Mouse (Mus musculus) hindbrain, embryonic 10.5 days (tissue): Measurements from ENCODE around the gene Pkp3. TPM values are rescaled to one million over a fixed set of nuclear protein-coding genes. Genes with fewer than 3 reads are reported as not detected.
"Not testable (repeated sequence)": the region's sequence is repeated elsewhere in the genome, so short reads cannot be mapped to it uniquely, and the experiment has no call there.

Source experiments
- DNase-seq: peaks from one replicate; pipeline ENCODE4 v3.0.0-alpha.2; 2017; ENCODE audit warnings: low spot score
- H3K27ac ChIP-seq: fragments of 300-500 bp; sonication (generic); 2 replicates; pipeline ENCODE4 v1.5.1; 2016; ENCODE audit warnings: mild to moderate bottlenecking, moderate library complexity
- H3K27me3 ChIP-seq: fragments of 300-500 bp; sonication (generic); 2 replicates; pipeline ENCODE4 v1.6.1; 2016; ENCODE audit warnings: mild to moderate bottlenecking; ENCODE audit not compliant: poor library complexity, insufficient read depth, severe bottlenecking
- H3K36me3 ChIP-seq: fragments of 300-500 bp; sonication (generic); 2 replicates; pipeline ENCODE4 v1.6.1; 2016; ENCODE audit warnings: mild to moderate bottlenecking, moderate library complexity
- H3K4me1 ChIP-seq: fragments of 300-500 bp; sonication (generic); replicated peaks from 2 replicates; pipeline ENCODE4 v1.6.1; 2016; ENCODE audit warnings: mild to moderate bottlenecking
- H3K4me3 ChIP-seq: fragments of 300-500 bp; sonication (generic); 2 replicates; pipeline ENCODE4 v1.5.1; 2016; ENCODE audit warnings: mild to moderate bottlenecking, moderate library complexity
- H3K9me3 ChIP-seq: fragments of 300-500 bp; sonication (generic); 2 replicates; pipeline ENCODE4 v1.6.1; 2016; ENCODE audit warnings: mild to moderate bottlenecking, moderate library complexity
- WGBS: fragments of 180-500 bp; shearing (Covaris S2); methylation state at CpG from one replicate; pipeline ENCODE4 v1.1.7; 2016; 5-methylcytosine and 5-hydroxymethylcytosine counted together
- polyA plus RNA-seq: library from polyadenylated mRNA; unstranded; fragments of >200 nt; fragmentation: Nextera tagmentation; extraction: Ambion mirVana; gene quantifications from 2 replicates; pipeline ENCODE4 v1.2.1, GENCODE M21; 2016

Gene Pkp3
- polyA plus RNA-seq = 5.1 and 5.2 TPM in 2 replicates

DNA sequence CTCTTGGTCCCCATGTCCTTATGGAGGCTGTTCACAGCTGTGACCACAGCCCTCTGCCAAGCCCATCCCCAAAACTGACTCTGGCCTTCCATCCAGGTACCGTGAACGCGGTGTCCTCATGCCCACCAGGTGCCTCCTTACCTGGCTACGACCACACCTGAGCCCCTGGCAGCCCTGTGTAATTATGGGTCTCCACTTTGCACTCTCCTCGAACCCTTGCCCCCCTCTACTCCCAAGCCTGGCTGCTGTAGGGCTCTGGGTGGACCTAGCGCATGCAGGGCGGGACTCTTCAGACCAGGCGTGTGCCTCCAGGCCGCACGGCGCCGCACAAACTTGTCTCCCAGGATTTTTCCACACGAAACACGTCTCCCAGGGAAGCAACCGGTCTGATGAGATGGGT lies at the start of gene Pkp3:
Gene Pkp3 (plus strand): TSS at position 378 of the 400 bp plus-strand sequence.
- no peak for DNase-seq
- H3K27ac ChIP-seq = no peak within 1 kb of the TSS
- H3K9me3 ChIP-seq = no peaks in the 10 kb centered on the region
- peaks cover 29% of the 10 kb centered on the region; the same call in 1 of the 2 replicates for H3K4me1 ChIP-seq
- no peaks in the 10 kb centered on the region for H3K36me3 ChIP-seq
- peaks cover 38% of the 10 kb centered on the region for H3K27me3 ChIP-seq
- no peak within 1 kb of the TSS for H3K4me3 ChIP-seq
- 93% methylated on average over 15 of the region's 15 CpGs for WGBS

DNA sequence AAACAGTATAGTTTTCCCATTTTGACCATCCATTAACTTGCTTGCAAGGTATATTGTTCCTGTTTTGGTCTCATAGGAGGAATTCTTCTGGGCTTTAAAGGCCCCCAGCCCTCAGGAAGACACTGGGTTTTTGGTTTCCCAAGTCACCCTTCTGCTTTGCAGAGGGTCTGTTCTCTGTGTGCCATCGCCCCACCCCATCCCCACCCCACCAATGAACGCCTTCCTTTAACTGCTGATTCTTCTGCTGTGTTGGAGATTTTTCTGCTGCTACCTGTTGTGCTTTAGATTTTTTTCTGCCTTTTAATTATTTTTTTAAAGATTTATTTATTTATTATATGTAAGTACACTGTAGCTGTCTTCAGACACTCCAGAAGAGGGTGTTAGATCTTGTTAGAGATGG lies 49.2 kb upstream of the Pkp3 start, which contains the start of gene Gm17387:
Gene Gm17387 (plus strand): TSS at position 301 of the 400 bp plus-strand sequence.
- DNase-seq = no peak
- Histone ChIP-seq H3K27me3 (no peaks in the 10 kb centered on the region), H3K4me3 (no peak within 1 kb of the TSS), H3K9me3 (no peaks in the 10 kb centered on the region), H3K27ac (no peak within 1 kb of the TSS), H3K4me1 (peaks cover 24% of the 10 kb centered on the region), H3K36me3 (no peaks in the 10 kb centered on the region)
- WGBS = 96% methylated on average over 2 of the region's 2 CpGs

DNA sequence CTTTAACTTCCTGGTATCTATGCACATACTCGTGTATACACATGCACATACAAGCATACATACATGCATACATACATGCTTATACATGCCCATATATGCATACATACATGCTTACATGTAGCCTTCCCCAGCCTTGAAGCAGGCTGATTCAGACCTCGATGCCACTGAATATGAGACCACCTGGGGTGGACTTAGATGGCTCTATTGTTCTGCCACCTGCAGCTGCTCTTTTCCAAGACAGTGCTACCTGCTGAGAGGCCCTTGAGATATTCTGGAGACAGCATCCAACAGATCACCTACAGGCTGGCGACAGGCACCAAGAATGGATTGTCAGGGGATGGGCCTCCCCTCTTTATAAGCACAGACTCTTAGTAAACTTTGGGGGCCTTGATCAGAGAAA lies 47.6 kb upstream of the Pkp3 start:
- Histone ChIP-seq H3K27ac (no peak overlapping the region), H3K36me3 (no peaks in the 10 kb centered on the region), H3K9me3 (no peaks in the 10 kb centered on the region), H3K4me1 (peaks cover 16% of the 10 kb centered on the region), H3K27me3 (no peaks in the 10 kb centered on the region), H3K4me3 (no peak overlapping the region)
- no peak for DNase-seq
- WGBS = 50% methylated on average over 3 of the region's 3 CpGs

DNA sequence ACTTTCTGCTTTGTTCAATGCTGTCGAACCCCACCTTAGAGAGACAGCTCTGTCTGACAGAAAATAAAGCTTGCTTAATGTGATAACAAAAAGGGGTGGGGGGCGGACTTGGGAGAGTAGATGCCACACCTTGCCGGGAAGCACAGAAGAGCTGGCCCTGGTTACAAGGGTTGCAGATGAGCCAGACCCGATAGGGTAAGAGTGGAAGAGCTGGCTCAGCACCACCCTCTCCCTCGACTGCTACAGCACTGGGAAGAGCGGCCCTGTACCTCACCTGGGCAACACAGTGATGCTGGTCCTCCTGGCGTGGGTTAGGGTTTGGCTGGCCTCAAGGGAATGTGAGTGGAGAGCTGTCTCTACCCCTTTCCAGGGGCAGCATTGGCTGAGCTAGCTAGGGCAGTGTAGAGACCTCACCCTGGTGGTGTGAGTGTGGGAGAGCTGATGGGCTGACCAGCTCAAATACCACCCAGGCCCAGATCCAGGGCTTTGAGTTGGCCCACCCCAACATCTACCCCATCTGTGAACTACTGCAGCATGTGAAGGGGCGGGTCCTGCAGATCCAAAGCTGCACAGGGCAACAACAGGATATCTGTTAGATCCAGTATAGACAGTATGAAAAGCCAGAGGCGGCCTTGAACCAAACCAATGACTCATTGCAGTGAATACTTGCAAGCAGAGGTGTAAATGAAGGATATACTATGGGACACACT lies 45.4 kb upstream of the Pkp3 start:
- no peak overlapping the region for H3K4me3 ChIP-seq
- no peaks in the 10 kb centered on the region for H3K9me3 ChIP-seq
- 82% methylated on average over 9 of the region's 9 CpGs for WGBS
- H3K36me3 ChIP-seq = no peaks in the 10 kb centered on the region
- no peaks in the 10 kb centered on the region; the same call in 1 of the 2 replicates for H3K4me1 ChIP-seq
- no peaks in the 10 kb centered on the region for H3K27me3 ChIP-seq
- no peak for DNase-seq
- no peak overlapping the region for H3K27ac ChIP-seq

DNA sequence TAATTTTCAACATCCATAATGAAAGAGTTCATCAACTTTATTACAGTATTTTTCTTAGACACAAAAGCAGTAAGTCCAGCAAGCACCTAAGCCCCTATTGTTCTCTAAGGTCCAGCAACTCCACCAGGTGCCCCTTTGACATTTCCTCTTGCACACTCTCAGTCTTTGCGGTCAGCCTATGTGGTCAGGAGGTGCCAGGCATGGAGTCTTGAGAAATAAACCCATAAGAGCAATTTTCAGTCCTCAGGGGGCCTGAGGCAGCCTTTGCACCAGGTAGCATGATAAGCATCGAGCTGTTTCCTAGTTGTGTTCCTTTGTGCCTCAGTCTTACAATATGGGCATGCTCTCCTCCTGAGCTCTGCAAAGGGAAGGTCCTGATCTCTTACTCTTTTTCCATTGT lies 41.4 kb upstream of the Pkp3 start:
- 93% methylated on average over 1 of the region's 2 CpGs for WGBS
- not testable (repeated sequence) for H3K4me1 ChIP-seq, H3K9me3 ChIP-seq, DNase-seq, H3K27ac ChIP-seq, H3K36me3 ChIP-seq, H3K27me3 ChIP-seq, H3K4me3 ChIP-seq

DNA sequence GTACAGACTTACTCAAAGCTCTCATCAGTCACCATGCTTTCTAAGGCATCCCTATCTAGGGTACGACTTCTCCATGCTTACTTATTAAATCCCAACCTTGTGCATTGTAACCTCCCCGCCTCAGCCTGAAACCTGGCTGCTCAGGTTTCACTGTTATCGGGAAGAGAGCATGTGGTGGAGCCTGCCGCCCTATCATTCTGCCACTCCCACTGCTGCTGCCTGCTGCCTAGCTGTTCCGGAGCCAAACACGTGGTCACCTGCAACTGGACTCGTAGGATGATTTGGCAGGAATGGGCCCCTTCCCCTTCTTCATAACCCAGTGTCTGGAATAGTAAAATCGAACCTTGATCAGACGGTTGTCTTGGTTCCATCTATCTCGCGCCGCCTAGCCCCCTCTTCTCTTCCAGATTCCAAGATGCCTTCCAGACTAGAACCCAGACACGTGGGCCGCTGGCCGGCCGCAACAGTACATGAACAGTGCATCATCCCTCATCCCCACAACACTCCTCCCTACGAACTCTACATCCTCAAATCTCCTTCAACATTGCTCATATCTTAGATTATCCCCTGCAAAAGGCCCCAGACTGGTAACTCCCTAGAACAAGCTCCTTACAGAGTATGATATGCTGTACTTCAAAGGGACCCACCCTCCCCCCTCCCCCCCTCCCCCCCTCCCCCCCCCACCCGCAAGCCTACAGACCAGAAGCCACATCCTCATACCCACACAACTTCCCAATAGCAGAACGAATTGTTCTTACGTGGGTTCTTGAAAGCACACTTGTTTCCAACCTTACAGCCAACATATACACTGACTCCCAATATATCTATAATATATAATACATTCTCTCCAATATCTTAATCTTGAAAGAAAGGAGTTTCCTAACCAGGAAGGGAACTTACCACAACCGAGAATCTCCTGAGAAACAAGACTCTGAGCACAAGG lies 39.7 kb upstream of the Pkp3 start:
- Histone ChIP-seq H3K27me3 (no peaks in the 10 kb centered on the region), H3K9me3 (no peaks in the 10 kb centered on the region), H3K4me1 (no peaks in the 10 kb centered on the region), H3K4me3 (no peak overlapping the region), H3K27ac (no peak overlapping the region), H3K36me3 (no peaks in the 10 kb centered on the region)
- no peak for DNase-seq
- whole genome bisulfite sequencing = 80% methylated on average over 19 of the region's 21 CpGs

DNA sequence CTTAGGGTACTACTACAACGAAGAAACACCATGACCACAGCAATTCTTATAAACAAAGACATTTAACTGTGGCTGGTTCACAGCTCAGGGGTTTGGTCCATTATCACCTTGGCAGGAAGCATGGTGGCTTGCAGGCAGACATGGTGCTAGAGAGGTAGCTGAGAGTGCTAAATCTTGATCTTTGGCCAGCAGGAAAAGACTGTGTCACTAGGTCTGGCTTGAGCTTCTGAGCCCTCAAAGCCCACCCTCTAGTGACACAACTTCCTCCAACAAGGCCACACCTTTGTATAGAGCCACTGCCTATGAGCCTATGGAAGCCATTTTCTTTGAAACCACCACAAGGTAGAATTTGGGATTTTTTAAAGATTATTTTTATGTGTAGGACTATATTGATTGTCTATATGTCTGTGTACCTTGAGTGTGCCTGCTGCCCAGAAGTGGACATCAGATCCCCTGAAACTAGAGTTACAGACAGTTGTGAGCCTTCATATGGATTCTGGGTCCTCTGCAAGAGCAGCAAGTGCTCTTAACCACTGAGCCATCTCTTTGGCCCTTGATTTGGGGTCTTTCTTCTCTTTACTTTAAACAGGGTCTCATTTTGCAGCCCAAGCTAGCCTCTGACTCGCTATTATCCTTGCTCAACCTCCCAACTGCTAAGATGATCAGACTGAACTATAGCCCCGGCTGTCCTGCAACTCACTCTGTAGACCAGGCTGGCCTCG lies 38.5 kb upstream of the Pkp3 start:
- WGBS = 89% methylated on average over 4 of the region's 4 CpGs

DNA sequence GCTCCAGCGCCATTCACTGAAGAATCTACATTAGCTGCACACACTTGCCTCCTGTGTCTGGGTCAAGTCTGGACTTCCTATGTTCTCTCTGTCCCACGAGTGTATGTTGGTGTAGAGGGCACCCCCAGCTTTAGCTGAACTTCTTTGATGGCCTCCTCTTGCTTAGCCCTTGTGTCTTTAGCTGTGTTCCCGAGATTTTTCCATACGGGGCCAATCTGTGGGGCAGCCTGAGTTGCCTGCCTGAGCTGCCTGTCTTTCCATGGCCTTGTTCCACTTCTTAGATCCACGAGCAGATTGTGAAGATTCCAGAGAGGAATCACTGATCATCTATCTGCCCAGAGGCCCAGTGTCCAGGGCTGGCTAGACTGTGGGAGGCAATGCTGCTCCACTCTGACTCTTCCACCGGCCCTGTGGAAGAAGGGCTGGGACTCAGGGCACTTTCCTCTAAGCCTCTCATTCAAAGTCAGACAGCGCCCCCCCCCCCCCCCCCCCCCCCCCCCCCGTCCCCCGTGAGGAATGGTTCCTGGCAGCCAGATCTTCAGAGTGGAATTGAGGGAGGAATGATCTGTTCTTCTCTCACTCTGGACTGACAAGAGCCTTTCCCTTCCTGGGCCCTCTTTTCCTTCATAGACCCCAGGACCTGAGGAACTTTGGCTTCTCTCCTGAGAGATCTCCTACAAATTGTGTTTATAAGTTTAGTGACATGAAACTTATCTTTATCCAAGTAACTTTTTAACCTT lies 37.0 kb upstream of the Pkp3 start:
- Histone ChIP-seq H3K9me3 (no peaks in the 10 kb centered on the region), H3K4me1 (no peaks in the 10 kb centered on the region), H3K4me3 (peak overlapping the region; percentile 4; the same call in 1 of the 2 replicates), H3K27me3 (no peaks in the 10 kb centered on the region), H3K27ac (peak overlapping the region; percentile 51; the same call in 1 of the 2 replicates), H3K36me3 (no peaks in the 10 kb centered on the region)
- no peak for DNase-seq
- WGBS = 48% methylated on average over 7 of the region's 9 CpGs

More for the DNA sequence above, 38.5 kb upstream of the Pkp3 start:
- no peak for DNase-seq
- no peaks in the 10 kb centered on the region for H3K4me1 ChIP-seq
- H3K27ac ChIP-seq = no peak overlapping the region
- no peaks in the 10 kb centered on the region for H3K27me3 ChIP-seq
- no peaks in the 10 kb centered on the region for H3K36me3 ChIP-seq
- no peaks in the 10 kb centered on the region for H3K9me3 ChIP-seq
- H3K4me3 ChIP-seq = no peak overlapping the region

DNA sequence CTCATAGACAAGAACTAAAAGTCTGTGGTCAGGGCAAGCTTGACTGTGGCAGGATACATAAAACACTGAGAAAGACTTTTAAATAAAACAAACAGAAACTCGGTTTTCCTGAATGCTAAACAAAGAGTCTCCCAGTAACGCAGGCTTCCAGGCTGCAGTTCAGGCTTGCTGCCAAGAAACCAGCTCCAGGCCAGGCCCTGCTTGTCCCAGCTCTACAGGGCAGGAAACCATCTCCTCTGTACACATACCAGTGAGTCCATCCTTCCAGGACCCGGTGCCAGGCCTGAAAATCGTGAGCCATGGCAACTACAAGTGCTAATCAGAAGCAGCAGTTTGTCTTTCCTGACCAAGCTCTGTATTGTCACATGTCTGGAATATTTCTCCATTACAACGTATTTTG lies 36.4 kb upstream of the Pkp3 start:
- H3K9me3 ChIP-seq = no peaks in the 10 kb centered on the region
- H3K36me3 ChIP-seq = no peaks in the 10 kb centered on the region
- WGBS = 42% methylated on average over 5 of the region's 5 CpGs
- peak overlapping the region; percentile 51; the same call in 1 of the 2 replicates for H3K27ac ChIP-seq
- no peaks in the 10 kb centered on the region for H3K27me3 ChIP-seq
- DNase-seq = no peak
- no peak overlapping the region for H3K4me3 ChIP-seq
- no peaks in the 10 kb centered on the region for H3K4me1 ChIP-seq

DNA sequence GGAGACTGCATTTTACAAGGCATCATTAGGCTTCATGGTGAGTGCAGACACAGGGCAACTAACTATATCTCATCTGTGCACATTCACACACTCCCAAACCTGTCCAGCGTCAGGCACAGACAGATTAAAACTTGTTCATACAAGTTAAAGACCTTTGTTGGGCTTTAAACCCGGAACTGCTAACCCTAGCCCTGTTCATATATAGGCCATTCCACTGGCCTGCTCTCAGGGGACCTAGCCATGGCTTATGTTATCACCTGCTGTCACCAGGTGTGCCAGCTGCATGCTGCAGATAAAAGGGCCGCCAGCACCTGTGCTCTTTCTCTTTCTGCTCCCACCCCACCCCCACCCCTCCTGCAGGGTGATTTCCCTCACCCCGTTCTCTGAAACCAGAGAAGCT lies 35.5 kb upstream of the Pkp3 start:
- H3K4me3 ChIP-seq = no peak overlapping the region
- WGBS = 52% methylated on average over 4 of the region's 4 CpGs
- H3K4me1 ChIP-seq = peaks cover 7% of the 10 kb centered on the region
- no peaks in the 10 kb centered on the region for H3K9me3 ChIP-seq
- H3K27me3 ChIP-seq = no peaks in the 10 kb centered on the region
- no peak overlapping the region for H3K27ac ChIP-seq
- no peak for DNase-seq
- H3K36me3 ChIP-seq = no peaks in the 10 kb centered on the region

DNA sequence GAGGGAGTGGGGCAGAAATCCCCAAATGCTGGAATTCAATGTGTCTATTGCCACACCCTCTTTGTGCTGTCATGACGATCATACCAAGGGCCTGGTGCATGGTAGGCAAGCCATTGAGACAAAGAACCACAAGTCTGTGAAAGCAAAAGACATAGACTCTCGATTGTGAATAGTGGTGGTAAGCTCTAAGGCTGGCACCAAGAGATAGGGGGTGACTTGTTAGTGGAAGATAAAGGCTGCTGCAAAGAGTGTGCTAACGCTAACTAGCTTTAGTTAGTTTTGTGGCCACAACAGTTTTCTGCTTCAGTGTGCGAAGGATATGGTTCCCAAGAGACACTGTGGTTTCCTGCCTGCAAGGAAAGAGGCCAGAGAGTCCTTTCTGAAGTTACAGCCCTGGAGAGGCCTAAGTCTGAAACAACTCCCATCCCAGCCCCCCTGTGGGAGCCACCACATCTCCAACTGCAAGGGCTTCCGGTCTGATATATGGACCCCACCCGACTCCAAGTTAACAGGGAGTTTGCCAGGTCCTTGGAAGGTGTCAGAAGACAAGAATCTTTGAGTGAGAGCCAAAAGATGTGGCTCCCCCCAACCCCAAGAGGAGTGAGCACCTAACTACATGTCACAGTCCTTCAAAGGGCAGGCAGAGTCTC lies 31.0 kb upstream of the Pkp3 start:
- H3K4me3 ChIP-seq = peak overlapping the region; percentile 55; the same call in 1 of the 2 replicates
- 72% methylated on average over 6 of the region's 6 CpGs for WGBS

More for the DNA sequence above, 31.0 kb upstream of the Pkp3 start:
- H3K27ac ChIP-seq = peak overlapping the region; percentile 81
- H3K9me3 ChIP-seq = no peaks in the 10 kb centered on the region
- H3K4me1 ChIP-seq = peaks cover 20% of the 10 kb centered on the region
- no peaks in the 10 kb centered on the region for H3K27me3 ChIP-seq
- no peak for DNase-seq
- no peaks in the 10 kb centered on the region for H3K36me3 ChIP-seq
